Mouse (Mus musculus) mouse embryonic stem cell (cell line): Measurements from ENCODE around the gene Rd3l.
"Not testable (repeated sequence)": the region's sequence is repeated elsewhere in the genome, so short reads cannot be mapped to it uniquely, and the experiment has no call there.

ENCODE experiments used
- in situ Hi-C, 2 experiments: fragments of 300-500 bp; cut with MboI; formaldehyde crosslinking; loops; 1 replicate in 1 of 2; 3 replicates in 1 of 2; pipeline ENCODE4 v1.14.3; 2019 to 2020; ENCODE audit warnings: low sequenced_read_pairs in 2 of 2, low pct_unique_long_range_greater_than_20kb in 1 of 2, mixed read lengths in 1 of 2; ENCODE audit not compliant: unreplicated experiment in 1 of 2

The Rd3l gene

GRCm38 (mm10) chr12:111972504-111972903 is 8.6 kb downstream of the Rd3l start:
- in situ Hi-C loops: loop anchor here in 1 of 2 experiments (10.0 kb wide), 1 partner anchor 112 kb away; no protein-coding TSS in a partner anchor

- in situ Hi-C loops: loop anchor here in 1 of 2 experiments (10.0 kb wide), 1 partner anchor 114 kb away; no protein-coding TSS in a partner anchor
Observed at GRCm38 (mm10) chr12:111971231-111971686, 9.9 kb downstream of the Rd3l start, which contains the start of gene Tdrd9. TSS of gene Tdrd9 (plus strand) at chr12:111971559.

- in situ Hi-C loops: loop anchor here in 1 of 2 experiments (10.0 kb wide), 1 partner anchor 115 kb away; no protein-coding TSS in a partner anchor
Observed at GRCm38 (mm10) chr12:111970085-111970484, 11.0 kb downstream of the Rd3l start.

GRCm38 (mm10) chr12:111966683-111967173 is 14.4 kb downstream of the Rd3l start, which contains the start of gene Atp5mpl:
TSS of gene Atp5mpl (minus strand) at chr12:111966977.
- in situ Hi-C loops: no loop called here

- in situ Hi-C loops: no loop called here
Observed at GRCm38 (mm10) chr12:111963339-111963738, 17.8 kb downstream of the Rd3l start.

GRCm38 (mm10) chr12:111958101-111958865 is 22.8 kb downstream of the Rd3l start:
- in situ Hi-C loops: loop anchor here (5.0 to 10.0 kb wide), 2 partner anchors 81 to 83 kb away; no protein-coding TSS in a partner anchor

GRCm38 (mm10) chr12:111956173-111956572 is 24.9 kb downstream of the Rd3l start:
- in situ Hi-C loops: loop anchor here (5.0 to 10.0 kb wide), 2 partner anchors 79 to 81 kb away; no protein-coding TSS in a partner anchor

- in situ Hi-C loops: loop anchor here in 1 of 2 experiments (10.0 kb wide), 1 partner anchor 77 kb away; no protein-coding TSS in a partner anchor
Observed at GRCm38 (mm10) chr12:111951701-111952100, 29.4 kb downstream of the Rd3l start.

GRCm38 (mm10) chr12:111950486-111950885 is 30.6 kb downstream of the Rd3l start:
- in situ Hi-C loops: loop anchor here in 1 of 2 experiments (10.0 kb wide), 1 partner anchor 76 kb away; no protein-coding TSS in a partner anchor

- in situ Hi-C loops: no loop called here
Observed at GRCm38 (mm10) chr12:111946716-111947115, 34.4 kb downstream of the Rd3l start.

- in situ Hi-C loops: not testable (repeated sequence)
Observed at GRCm38 (mm10) chr12:111945765-111946655, 35.1 kb downstream of the Rd3l start.

GRCm38 (mm10) chr12:111945115-111945514 is 36.0 kb downstream of the Rd3l start:
- in situ Hi-C loops: no loop called here

- in situ Hi-C loops: not testable (repeated sequence)
Observed at GRCm38 (mm10) chr12:111944065-111944987, 36.8 kb downstream of the Rd3l start.

GRCm38 (mm10) chr12:111943421-111944064 is 37.6 kb downstream of the Rd3l start:
- in situ Hi-C loops: no loop called here

GRCm38 (mm10) chr12:111938623-111939177 is 42.4 kb downstream of the Rd3l start:
- in situ Hi-C loops: no loop called here

GRCm38 (mm10) chr12:111936706-111937550 is 44.2 kb downstream of the Rd3l start:
- in situ Hi-C loops: no loop called here
